Mouse (Mus musculus) inflammation-experienced regulatory T-cells, adult 16 weeks (primary cell): Measurements from ENCODE around the gene Klc3. TPM values are rescaled to one million over a fixed set of nuclear protein-coding genes. Genes with fewer than 3 reads are reported as not detected.

Experiments
- polyA plus RNA-seq: library from polyadenylated mRNA; unstranded; fragments of 100-300 nt; shearing (Covaris generic); gene quantifications from one replicate; pipeline ENCODE4 v1.2.1, GENCODE M21; 2017

Klc3 gene
- 19.1 TPM for polyA plus RNA-seq

DNA sequence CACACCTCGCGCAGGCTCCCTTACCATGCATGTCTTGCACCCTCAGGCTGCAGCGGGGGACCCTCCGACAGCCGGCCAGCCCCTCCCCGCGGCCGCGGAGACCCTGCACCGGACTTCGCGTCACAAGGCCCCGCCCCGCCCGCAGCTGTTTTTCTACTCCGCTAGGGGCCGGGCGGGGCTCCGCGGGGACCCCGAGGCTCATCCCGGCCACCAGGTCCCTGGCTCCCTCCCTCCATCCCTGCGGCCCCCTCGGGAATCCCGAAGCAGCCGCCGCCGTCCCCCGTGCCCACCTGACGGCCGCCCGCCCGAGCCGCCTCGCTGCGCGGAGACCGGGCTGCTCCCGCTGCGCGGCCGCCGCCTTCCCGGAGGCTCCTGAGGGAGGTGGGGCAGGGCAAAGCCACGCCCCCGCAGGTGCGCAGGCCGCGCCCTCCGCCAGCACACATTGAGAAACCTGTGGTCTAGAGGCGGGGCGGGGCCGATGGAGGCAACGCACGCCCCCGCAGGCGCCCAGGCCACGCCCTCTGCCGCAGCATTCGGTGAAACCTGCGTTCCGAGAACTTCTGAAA is at the start of gene Klc3:
TSS of gene Klc3 (minus strand) at position 374 of the 566 bp plus-strand sequence.

DNA sequence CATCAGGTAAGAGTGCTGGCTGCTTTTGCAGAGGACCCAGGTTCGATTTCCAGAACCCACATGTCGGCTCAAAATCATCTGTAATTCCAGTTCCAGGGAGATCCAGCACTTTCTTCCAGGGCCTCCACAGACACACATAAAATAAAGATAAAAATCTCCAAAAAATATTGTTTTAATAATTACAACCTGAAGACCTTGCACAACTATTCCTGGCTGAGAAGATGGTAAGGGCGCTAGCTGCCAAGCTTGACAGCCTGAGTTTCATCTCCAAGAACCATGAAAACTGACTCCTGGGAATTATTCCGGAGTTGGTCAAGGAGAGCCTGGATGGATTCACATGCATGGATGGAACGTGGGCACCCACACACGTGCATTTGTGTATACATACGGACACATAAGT is 572 bp upstream of the Klc3 start, which contains the start of gene Ckm:
TSS of gene Ckm (plus strand) at position 301 of the 400 bp plus-strand sequence.

DNA sequence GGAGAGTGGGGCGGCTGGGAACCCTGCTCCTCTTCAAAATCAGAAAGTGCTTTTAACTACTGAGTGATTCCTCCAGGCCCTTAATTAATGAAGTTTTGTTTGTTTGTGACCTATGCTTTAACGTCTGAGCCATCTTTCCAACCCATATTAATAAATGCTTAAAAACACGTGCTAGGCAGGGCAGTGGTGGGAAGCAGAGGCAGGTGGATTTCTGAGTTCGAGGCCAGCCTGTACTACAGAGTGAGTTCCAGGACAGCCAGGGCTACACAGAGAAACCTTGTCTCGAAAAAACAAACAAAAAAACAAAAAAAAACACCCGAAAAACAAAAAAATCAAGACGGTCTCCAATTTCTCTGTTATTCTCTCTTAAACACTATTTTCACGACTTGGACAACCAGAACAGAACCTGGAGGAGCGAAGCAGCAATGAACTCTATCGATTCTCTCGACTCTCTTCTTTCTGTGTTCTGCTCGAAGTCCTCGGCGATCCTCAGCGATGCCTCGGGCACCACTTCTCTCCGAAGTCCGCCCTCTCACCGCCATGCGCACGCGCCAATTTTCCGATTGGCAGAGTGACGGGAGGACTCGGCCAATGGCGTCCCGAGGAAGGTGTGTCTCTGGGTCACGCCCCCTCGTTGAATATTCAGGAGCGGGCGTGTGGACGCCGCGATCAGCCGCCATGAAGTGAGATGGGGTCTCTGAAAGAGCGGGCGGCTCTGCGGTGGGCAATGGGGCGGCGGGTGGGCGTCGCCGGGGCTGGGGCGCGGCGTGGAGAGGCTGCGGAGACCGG is 22.3 kb downstream of the Klc3 start, which contains the start of gene Ercc2:
TSS of gene Ercc2 (plus strand) at position 634 of the 789 bp plus-strand sequence.

DNA sequence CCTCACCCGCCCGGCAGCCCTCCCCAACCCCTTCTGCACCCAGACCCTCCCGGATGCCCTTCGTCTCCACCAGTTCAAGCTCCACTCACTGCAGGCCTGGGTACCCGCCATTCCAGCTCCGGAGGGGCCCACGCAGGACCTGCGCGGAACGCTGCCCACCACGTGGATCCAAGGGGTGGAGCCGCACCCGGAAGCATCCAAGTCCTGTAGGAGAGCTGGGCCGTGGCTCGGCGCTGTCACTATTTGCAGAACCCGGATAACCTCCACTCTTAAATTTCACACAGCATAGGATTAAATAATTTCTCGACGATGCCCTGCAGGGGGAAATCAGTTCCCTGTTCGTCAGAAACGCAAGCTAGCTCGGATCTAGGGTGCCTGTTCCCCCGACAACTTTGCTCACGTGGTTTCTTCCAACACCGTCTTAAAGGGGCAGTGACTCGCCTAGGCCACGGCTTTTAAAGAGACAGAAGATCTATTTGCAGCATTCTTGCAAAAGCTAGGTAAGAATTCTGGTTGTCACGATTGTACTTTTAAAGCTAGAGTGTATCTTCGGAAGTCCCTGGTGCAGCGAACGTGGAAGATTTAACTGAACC is 44.5 kb downstream of the Klc3 start, which contains the start of the genes Cd3eap and Ppp1r13l:
TSS of gene Cd3eap (minus strand) at position 185 of the 593 bp plus-strand sequence.
TSS of gene Ppp1r13l (plus strand) at position 451 of the 593 bp plus-strand sequence.

Other genes with a start within 250 kb of the Klc3 start
- gene Gipr, start 238.0 kb downstream of the Klc3 start, polyA plus RNA-seq, result not detected
- gene Eml2, start 227.7 kb downstream of the Klc3 start, polyA plus RNA-seq, result 38.3 TPM
- gene Gpr4, start 191.6 kb downstream of the Klc3 start, polyA plus RNA-seq, result 0.10 TPM
- gene Opa3, start 175.8 kb downstream of the Klc3 start, polyA plus RNA-seq, result 25.0 TPM
- gene Vasp, start 132.3 kb downstream of the Klc3 start, polyA plus RNA-seq, result 290 TPM
- gene Ppm1n, start 124.0 kb downstream of the Klc3 start, polyA plus RNA-seq, result 3.4 TPM
- not detected for gene Rtn2, start 121.5 kb downstream of the Klc3 start, polyA plus RNA-seq
- 0.62 TPM for gene Fosb, start 94.1 kb downstream of the Klc3 start, polyA plus RNA-seq
- 98.2 TPM for gene Ercc1, start 59.3 kb downstream of the Klc3 start, polyA plus RNA-seq
- 13.1 TPM for gene Cd3eap, start 44.6 kb downstream of the Klc3 start, polyA plus RNA-seq
- gene Ppp1r13l, start 44.4 kb downstream of the Klc3 start, polyA plus RNA-seq, result 0.45 TPM
- gene Ercc2, start 22.1 kb downstream of the Klc3 start, polyA plus RNA-seq, result 11.8 TPM
- gene Ckm, start 672 bp upstream of the Klc3 start, polyA plus RNA-seq, result not detected
- 2.1 TPM for gene Mark4, start 54.7 kb upstream of the Klc3 start, polyA plus RNA-seq
- gene Exoc3l2, start 59.2 kb upstream of the Klc3 start, polyA plus RNA-seq, result not detected
- 0.56 TPM for gene Bloc1s3, start 104.3 kb upstream of the Klc3 start, polyA plus RNA-seq
- 106 TPM for gene Trappc6a, start 104.3 kb upstream of the Klc3 start, polyA plus RNA-seq
- gene Nkpd1, start 113.7 kb upstream of the Klc3 start, polyA plus RNA-seq, result not detected
- 5.9 TPM for gene Ppp1r37, start 159.0 kb upstream of the Klc3 start, polyA plus RNA-seq
- 2.6 TPM for gene Zfp296, start 173.2 kb upstream of the Klc3 start, polyA plus RNA-seq
- 100 TPM for gene Gemin7, start 173.5 kb upstream of the Klc3 start, polyA plus RNA-seq
- 16.8 TPM for gene Clasrp, start 200.4 kb upstream of the Klc3 start, polyA plus RNA-seq
- gene Relb, start 225.3 kb upstream of the Klc3 start, polyA plus RNA-seq, result 32.5 TPM